Mouse (Mus musculus): Measurements from ENCODE around the gene Popdc2.

DNA sequence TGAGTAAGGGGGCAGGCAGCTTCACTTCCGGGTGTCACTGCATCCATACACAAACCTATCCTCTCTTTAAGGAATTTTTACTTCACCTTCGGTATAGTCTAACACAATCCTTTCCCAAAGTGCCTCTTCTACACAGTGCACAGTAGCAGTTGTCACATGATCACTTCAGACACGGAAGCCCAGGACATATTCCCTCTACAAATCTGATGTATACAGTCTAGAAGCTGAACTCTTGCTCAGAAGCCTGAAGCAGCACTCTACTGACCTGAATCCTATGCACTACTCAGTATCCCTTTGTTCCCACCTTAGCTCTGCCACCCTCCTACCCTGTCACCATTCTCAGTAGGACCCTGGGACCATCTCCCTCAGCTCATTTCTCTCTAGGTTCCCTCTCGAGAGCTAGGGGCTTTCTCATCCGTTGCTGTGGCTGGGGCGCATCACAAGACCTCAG lies 23.2 kb downstream of the Popdc2 start:
- no peak for TF ChIP-seq POLR2A (IDR thresholded peaks at IDR 0.05; ENCODE audit: extremely low read depth, insufficient read depth, low read length)
- TF ChIP-seq CTCF (IDR thresholded peaks at IDR 0.05; ENCODE audit: low read depth, low read length), result no peak
